Mouse (Mus musculus) leukemia stem cell, adult 10-12 weeks (primary cell): ENCODE data around the gene Prop1. TPM values are rescaled to one million over a fixed set of nuclear protein-coding genes. Genes with fewer than 3 reads are reported as not detected.

Experiments
- polyA plus RNA-seq: library from polyadenylated mRNA; stranded (reverse); fragments of >175 nt; gene quantifications from 2 replicates; pipeline ENCODE4 v1.2.3, GENCODE M21; 2012; ENCODE audit warnings: low replicate concordance

Prop1 gene
- not detected in 2 replicates for polyA plus RNA-seq

GRCm38 (mm10) chr11:50953665-50954064 lies at the start of gene Prop1:
Prop1 (minus strand) TSS chr11:50953765.

DNA sequence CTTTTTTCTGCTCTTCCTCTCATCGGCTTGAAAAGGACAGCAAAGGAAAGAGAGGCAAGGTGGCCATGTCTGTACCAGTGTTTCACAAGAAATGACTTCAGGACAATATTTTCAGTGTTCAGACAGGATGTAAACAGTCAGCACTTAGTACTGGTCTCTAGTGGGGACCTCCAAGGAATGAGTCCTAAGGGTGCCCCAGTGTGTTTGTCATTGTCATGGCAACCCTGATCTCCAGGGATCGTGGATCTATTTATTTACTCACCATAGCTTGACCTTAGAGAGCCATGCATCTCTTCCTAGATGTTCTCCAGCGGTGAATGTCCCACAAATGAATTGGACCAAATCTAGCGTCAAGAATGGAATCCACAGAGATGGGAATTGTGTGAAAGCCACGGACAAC lies 49.7 kb upstream of the Prop1 start, which contains the start of gene Olfr51:
TSS of gene Olfr51 (plus strand) at position 301 of the 400 bp plus-strand sequence.

GRCm38 (mm10) chr11:50981667-50982066 lies 28.1 kb upstream of the Prop1 start, which contains the start of gene Olfr1377:
Olfr1377 (plus strand) TSS chr11:50981967.

GRCm38 (mm10) chr11:50966230-50966629 lies 12.7 kb upstream of the Prop1 start, which contains the start of gene Olfr1378:
Olfr1378 (plus strand) TSS chr11:50966530.

GRCm38 (mm10) chr11:50943506-50943905 lies 10.1 kb downstream of the Prop1 start, which contains the start of gene 4933414I15Rik:
4933414I15Rik (minus strand) TSS chr11:50943765.

DNA sequence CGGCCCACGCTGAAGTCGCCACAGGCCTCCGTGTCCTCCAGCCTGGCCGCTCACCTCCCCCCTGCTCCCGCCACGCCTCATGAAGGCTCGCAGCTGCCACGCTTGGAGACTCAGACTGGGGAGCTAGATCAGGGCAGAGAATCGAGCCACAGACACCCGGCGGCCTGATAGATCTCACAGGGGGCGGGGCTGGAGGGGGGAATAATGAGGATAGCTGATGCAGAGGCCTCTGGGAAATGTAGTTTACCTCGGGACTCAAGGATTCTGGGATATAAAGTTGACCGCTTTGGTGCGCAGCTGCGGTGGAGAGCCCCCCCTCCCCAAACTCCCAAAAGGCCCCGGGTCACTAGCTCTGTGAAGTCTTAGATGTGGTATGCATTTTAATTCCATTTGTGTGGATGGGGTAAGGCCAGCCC lies 22.1 kb downstream of the Prop1 start, which contains the start of gene Zfp354b:
TSS of gene Zfp354b (minus strand) at position 183 of the 416 bp plus-strand sequence.

GRCm38 (mm10) chr11:50915671-50916320 lies 37.8 kb downstream of the Prop1 start, which contains the start of gene Zfp2:
Zfp2 (minus strand) TSS chr11:50916165.

Other genes with a start within 250 kb of the Prop1 start
- gene Zfp354c, start 126.0 kb downstream of the Prop1 start, polyA plus RNA-seq, result 0.10 TPM in 1 of 2 replicates, not detected in the other
- gene Zfp879, start 112.2 kb downstream of the Prop1 start, polyA plus RNA-seq, result 0.16 TPM in 1 of 2 replicates, not detected in the other
- gene Grm6, start 103.1 kb downstream of the Prop1 start, polyA plus RNA-seq, result 0.28 and 0.30 TPM in 2 replicates
- not detected in 2 replicates for gene Zfp454, start 66.1 kb downstream of the Prop1 start, polyA plus RNA-seq
- gene Zfp2, start 37.6 kb downstream of the Prop1 start, polyA plus RNA-seq, result not detected in 2 replicates
- gene Zfp354b, start 22.1 kb downstream of the Prop1 start, polyA plus RNA-seq, result not detected in 2 replicates
- gene 4933414I15Rik, start 10.0 kb downstream of the Prop1 start, polyA plus RNA-seq, result not detected in 2 replicates
- gene Olfr1378, start 12.8 kb upstream of the Prop1 start, polyA plus RNA-seq, result not detected in 2 replicates
- gene Olfr1377, start 28.2 kb upstream of the Prop1 start, polyA plus RNA-seq, result not detected in 2 replicates
- gene Olfr51, start 49.8 kb upstream of the Prop1 start, polyA plus RNA-seq, result not detected in 2 replicates
- not detected in 2 replicates for gene Olfr54, start 60.5 kb upstream of the Prop1 start, polyA plus RNA-seq
- gene Olfr1375, start 94.3 kb upstream of the Prop1 start, polyA plus RNA-seq, result not detected in 2 replicates
- gene Zfp354a, start 105.5 kb upstream of the Prop1 start, polyA plus RNA-seq, result not detected in 2 replicates